Mouse (Mus musculus) liver, adult 2 months (tissue): Measurements from ENCODE around the gene Ebf1. TPM values are rescaled to one million over a fixed set of nuclear protein-coding genes. Genes with fewer than 3 reads are reported as not detected.

Experiments used
- DNase-seq: peaks from one replicate; pipeline ENCODE4 v3.0.0-alpha.2; 2011; ENCODE audit warnings: low read depth, low spot score; ENCODE audit errors: extremely low read depth
- H3K27ac ChIP-seq: fragments of 200-500 bp; replicated peaks from 2 replicates; pipeline ENCODE4 v1.5.1; 2012; ENCODE audit warnings: low read depth, mild to moderate bottlenecking, control low read depth, inconsistent platforms, low read length; ENCODE audit not compliant: insufficient read depth
- H3K27me3 ChIP-seq: fragments of 200-500 bp; 2 replicates; pipeline ENCODE4 v1.6.1; 2012; ENCODE audit warnings: mild to moderate bottlenecking, moderate library complexity, low read length, inconsistent platforms; ENCODE audit not compliant: control insufficient read depth, insufficient read depth
- H3K36me3 ChIP-seq: fragments of 200-500 bp; 2 replicates; pipeline ENCODE4 v1.6.1; 2012; ENCODE audit warnings: low read length, inconsistent platforms; ENCODE audit not compliant: control insufficient read depth, insufficient read depth
- H3K4me1 ChIP-seq: fragments of 200-500 bp; 2 replicates; pipeline ENCODE4 v1.6.1; 2011; ENCODE audit warnings: low read length; ENCODE audit not compliant: control insufficient read depth, insufficient read depth
- H3K4me3 ChIP-seq: fragments of 200-500 bp; 2 replicates; pipeline ENCODE4 v1.5.1; 2011; ENCODE audit warnings: low read depth, mild to moderate bottlenecking, control low read depth, low read length, moderate library complexity; ENCODE audit not compliant: insufficient read depth
- H3K79me2 ChIP-seq: fragments of 200-500 bp; 2 replicates; pipeline ENCODE4 v1.6.1; 2012; ENCODE audit warnings: inconsistent platforms, mild to moderate bottlenecking, low read length, moderate library complexity; ENCODE audit not compliant: control insufficient read depth, insufficient read depth
- H3K9ac ChIP-seq: fragments of 200-500 bp; 2 replicates; pipeline ENCODE4 v1.6.1; 2012; ENCODE audit warnings: low read depth, mild to moderate bottlenecking, control low read depth, inconsistent platforms, low read length
- CTCF ChIP-seq: fragments of 200-500 bp; IDR thresholded peaks from 2 replicates; pipeline ENCODE4 v1.5.1; 2011; ENCODE audit warnings: low read depth, low read length, control low read depth
- POLR2A ChIP-seq: fragments of 200-500 bp; IDR thresholded peaks from 2 replicates; pipeline ENCODE4 v1.6.1; 2011; ENCODE audit warnings: low read length, control low read depth; ENCODE audit not compliant: insufficient read depth; ENCODE audit errors: extremely low read depth
- WGBS: fragments of 180-500 bp; shearing (Covaris S2); methylation state at CpG from one replicate; pipeline ENCODE4 v1.1.7; 2018; 5-methylcytosine and 5-hydroxymethylcytosine counted together
- polyA plus RNA-seq: library from polyadenylated mRNA; depleted of rRNA; stranded (reverse); fragments of >200 nt; gene quantifications from 2 replicates; pipeline ENCODE4 v1.2.3, GENCODE M21; 2012
- total RNA-seq: library from RNA; depleted of rRNA; stranded (reverse); fragments of >200 nt; gene quantifications from 2 replicates; pipeline ENCODE4 v1.2.3, GENCODE M21; 2014

The Ebf1 gene
- total and polyA plus RNA-seq, 2 experiments, result 0.23 to 0.37 TPM

DNA sequence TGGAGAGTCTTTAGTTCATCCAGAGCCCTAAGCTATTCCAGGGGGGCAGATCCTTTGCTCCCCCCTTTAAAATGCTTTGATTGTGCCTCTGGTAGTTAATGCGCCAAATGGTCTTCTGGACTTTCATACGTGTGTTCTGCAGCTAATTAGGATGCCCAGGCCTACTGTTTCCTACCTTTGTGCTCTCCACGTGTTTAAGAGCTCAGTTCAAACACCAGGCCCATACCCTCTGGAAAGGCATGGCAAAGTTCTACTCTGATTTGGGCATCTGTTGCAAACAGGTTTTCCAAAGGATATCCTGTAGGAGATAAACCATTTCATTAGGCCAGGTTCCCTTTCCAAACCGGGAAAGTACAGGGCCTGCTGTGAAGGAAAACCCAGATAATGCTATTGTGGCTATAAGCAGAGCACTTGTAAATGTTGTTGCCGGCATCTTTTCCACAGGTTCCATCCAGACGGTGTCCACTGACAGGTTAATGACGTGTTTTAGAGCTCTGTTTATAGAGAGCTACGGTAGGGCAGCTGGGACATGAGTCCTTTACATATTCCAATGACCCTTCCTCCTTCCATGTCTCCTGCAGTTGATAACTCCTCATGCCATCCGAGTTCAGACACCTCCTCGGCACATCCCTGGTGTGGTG, 306.9 kb downstream of the Ebf1 start:
- Histone ChIP-seq H3K27ac (no peak overlapping the region), H3K4me1 (no peaks in the 10 kb centered on the region), H3K27me3 (no peaks in the 10 kb centered on the region; the same call in 1 of the 2 replicates), H3K9ac (no peak overlapping the region), H3K79me2 (no peaks in the 10 kb centered on the region), H3K36me3 (no peaks in the 10 kb centered on the region), H3K4me3 (no peak overlapping the region)
- DNase-seq, result no peak
- WGBS, result 79% methylated on average over 10 of the region's 10 CpGs
- TF ChIP-seq CTCF (no peak), POLR2A (no peak)

DNA sequence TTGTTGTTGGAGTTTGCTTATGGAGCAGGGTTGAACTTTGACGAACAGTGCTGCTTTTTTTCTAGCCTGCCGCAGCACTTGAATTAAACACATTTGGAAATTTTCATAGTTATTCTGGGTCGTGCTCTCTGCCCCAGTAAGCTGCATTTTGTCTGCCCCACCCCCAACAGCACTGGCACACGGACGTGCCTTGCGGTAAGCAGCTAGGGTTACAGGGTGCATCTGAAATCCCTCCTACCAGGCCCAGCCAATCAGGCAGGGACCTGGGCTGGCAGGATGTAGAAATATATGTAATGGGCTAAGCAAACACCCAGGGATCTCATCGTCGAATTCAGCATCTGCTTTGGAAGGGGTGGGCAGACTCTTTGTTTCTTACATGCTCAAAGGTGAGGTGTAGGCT, 307.8 kb downstream of the Ebf1 start:
- Histone ChIP-seq H3K27ac (no peak overlapping the region), H3K4me3 (no peak overlapping the region), H3K79me2 (no peaks in the 10 kb centered on the region), H3K36me3 (no peaks in the 10 kb centered on the region), H3K9ac (no peak overlapping the region), H3K27me3 (no peaks in the 10 kb centered on the region; the same call in 1 of the 2 replicates), H3K4me1 (no peaks in the 10 kb centered on the region)
- no peak for TF ChIP-seq POLR2A
- TF ChIP-seq CTCF, result no peak
- DNase-seq, result peak; percentile 72
- WGBS, result 31% methylated on average over 8 of the region's 8 CpGs

DNA sequence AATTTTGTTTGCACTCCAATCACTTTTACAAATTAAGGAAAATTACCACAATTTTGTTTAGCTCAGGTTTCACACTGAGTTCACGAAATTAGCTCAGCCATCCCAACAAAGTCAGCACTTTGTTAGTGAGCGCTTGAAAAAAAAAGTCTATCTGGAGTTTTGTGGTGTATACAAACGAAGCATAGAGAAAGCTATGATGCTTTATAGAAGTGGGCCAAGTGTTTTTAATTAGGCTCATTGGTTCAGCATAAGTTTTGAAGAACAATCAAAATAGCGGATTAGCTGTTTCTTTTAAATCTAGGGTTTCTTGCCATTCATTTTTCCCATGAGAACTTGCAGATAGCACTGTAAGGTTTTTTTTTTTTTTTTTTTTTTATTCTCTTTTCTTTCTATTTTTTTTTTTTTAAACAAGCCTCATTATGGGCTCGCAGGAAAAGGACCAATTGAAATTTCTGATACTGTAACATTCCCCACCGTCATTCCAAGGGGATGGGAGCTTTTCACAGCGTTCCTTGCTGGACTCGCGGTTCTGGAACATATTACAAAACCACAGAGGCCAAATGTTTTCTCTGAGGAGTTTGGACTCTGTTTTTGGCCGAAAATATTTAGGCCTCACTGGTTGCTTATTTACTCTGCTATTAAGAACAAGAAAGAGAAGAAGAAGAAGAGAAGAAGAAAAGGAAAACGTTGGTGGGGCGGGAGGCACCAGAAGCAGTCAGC, 308.8 kb downstream of the Ebf1 start:
- H3K79me2 ChIP-seq, result no peaks in the 10 kb centered on the region
- H3K36me3 ChIP-seq, result no peaks in the 10 kb centered on the region
- H3K4me1 ChIP-seq, result no peaks in the 10 kb centered on the region
- peak; percentile 68 for DNase-seq
- H3K9ac ChIP-seq, result no peak overlapping the region
- no peaks in the 10 kb centered on the region; the same call in 1 of the 2 replicates for H3K27me3 ChIP-seq
- no peak overlapping the region for H3K4me3 ChIP-seq
- no peak overlapping the region for H3K27ac ChIP-seq
- 76% methylated on average over 12 of the region's 12 CpGs for WGBS
- TF ChIP-seq CTCF (no peak), POLR2A (no peak)

DNA sequence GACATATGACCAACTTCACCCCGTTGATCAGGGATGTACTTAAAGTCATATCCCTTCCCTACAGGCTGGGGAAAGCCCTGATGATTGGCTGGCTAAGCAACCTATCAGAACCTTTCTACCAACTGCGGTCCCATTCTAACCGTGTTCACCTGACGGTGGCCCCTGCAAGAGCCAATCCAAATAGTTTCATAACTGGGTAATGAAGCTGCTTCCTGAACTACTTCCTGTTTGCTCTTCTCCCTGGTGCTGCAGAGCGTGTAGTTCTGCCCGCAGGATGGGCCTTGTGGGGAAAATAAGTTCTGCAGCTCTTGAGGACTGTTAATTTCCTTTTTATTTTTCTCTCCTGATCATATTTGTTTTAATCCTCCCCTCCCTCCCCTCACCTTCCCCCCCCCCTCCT, 311.3 kb downstream of the Ebf1 start:
- DNase-seq, result no peak
- Histone ChIP-seq H3K36me3 (no peaks in the 10 kb centered on the region), H3K9ac (no peak overlapping the region), H3K4me1 (no peaks in the 10 kb centered on the region), H3K4me3 (no peak overlapping the region), H3K27ac (no peak overlapping the region), H3K79me2 (no peaks in the 10 kb centered on the region), H3K27me3 (no peaks in the 10 kb centered on the region; the same call in 1 of the 2 replicates)
- no peak for TF ChIP-seq CTCF
- no peak for TF ChIP-seq POLR2A
- 80% methylated on average over 6 of the region's 6 CpGs for WGBS

DNA sequence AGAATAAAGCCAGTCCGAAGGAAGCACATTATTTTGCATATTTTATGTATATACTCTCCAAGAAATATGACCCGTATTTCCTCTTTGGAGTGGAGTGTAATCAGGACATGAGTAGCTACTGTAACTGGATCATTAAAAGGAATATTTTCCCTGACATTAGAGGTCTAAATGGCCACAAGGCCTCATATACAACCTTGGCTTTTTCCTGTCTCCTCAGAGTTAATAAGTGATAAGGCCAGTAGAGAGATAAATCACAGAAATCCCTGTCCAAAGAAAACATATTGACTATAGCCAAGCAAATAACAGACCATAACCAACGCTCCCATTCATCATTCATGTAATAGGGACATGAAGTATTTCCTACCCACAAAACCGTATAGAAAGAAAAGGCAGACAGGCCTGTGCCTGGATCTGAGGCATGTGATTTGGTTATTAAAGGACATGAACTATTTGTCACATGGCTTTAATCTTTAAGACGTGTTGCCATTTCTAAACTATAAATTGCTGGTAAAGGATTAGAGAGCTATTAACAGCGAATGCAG, 315.9 kb downstream of the Ebf1 start:
- H3K4me3 ChIP-seq, result no peak overlapping the region
- H3K4me1 ChIP-seq, result no peaks in the 10 kb centered on the region
- no peaks in the 10 kb centered on the region for H3K36me3 ChIP-seq
- H3K9ac ChIP-seq, result no peak overlapping the region
- H3K79me2 ChIP-seq, result no peaks in the 10 kb centered on the region
- no peak for DNase-seq
- no peak overlapping the region for H3K27ac ChIP-seq
- WGBS, result 61% methylated on average over 6 of the region's 6 CpGs
- no peak for TF ChIP-seq CTCF
- TF ChIP-seq POLR2A, result no peak
- H3K27me3 ChIP-seq, result no peaks in the 10 kb centered on the region; the same call in 1 of the 2 replicates

DNA sequence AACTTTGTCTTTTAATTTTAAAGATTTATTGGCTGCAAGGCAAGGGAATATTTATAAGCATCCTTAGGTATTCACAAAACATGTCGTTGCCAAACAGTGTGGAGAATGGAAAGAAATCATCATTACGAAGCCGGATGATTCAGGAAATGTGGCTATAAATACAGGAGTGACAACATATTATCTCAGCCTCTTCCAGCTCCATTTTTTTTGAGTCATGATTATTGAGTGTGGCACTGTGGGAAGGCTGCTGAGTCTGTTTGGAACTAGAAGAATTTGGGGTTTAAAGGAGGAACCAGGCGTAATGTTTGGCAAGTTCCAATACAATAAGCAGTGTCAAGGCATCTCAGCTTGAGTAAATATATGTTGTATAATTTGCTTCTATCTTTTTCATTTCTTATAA, 326.7 kb downstream of the Ebf1 start:
- 85% methylated on average over 4 of the region's 4 CpGs for WGBS

More for the DNA sequence above, 326.7 kb downstream of the Ebf1 start:
- H3K79me2 ChIP-seq, result no peaks in the 10 kb centered on the region
- H3K9ac ChIP-seq, result no peak overlapping the region
- DNase-seq, result no peak
- H3K4me3 ChIP-seq, result no peak overlapping the region
- H3K27ac ChIP-seq, result no peak overlapping the region
- TF ChIP-seq CTCF (no peak), POLR2A (no peak)
- no peaks in the 10 kb centered on the region for H3K36me3 ChIP-seq
- H3K27me3 ChIP-seq, result no peaks in the 10 kb centered on the region
- no peaks in the 10 kb centered on the region for H3K4me1 ChIP-seq
